Mouse (Mus musculus): ENCODE measurements at regions not wholly inside any gene's neighbourhood (a gene's known extent, or its start where the extent isn't known, plus 50 kb on each side); places are given as distances from the start of the nearest gene placed in this dataset.

DNA sequence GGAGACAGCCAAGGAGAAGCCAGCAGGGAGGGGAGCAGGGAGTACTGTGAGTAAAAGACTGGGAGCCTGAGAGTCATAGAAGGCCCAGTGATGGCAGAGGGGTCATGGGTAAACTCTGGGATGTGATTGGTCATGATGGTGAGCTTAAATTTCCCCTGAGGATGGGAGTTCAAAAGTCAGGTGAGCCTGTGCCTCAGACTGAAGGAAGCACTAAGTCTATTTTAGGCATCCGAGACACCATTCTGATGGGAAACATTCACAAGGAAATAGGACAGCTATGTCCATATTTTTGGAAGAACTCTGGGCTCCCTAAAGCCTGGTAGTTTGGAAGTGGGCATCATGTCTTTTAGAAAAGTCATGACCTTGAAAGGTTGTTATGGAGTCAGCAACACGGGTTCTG, 57.7 kb upstream of the Rbpj start:
- no peak overlapping the region for H3K27ac ChIP-seq (replicated peaks)
- ATAC-seq (ENCODE audit: extremely low read depth, insufficient number of reproducible peaks, low FRiP score, low TSS enrichment), result no peak

DNA sequence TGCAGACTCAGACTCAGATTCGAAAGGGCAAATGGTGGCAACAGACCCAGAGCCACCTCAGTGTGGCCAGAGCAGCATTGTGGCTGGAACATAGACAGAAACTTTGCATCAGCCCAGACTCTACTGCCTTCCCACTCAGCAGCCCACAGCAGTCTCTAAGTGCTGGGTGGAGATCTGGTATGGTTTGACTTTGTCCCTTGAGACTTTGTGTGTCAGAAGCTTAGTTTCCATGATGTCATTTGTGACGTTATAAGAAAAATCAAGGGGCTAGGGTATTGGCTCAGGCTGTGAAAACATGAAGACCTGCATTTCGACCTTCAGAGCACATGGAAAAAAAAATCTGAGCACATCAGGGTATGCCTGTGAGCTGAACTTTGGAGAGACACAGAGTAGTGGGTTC, 56.2 kb upstream of the Rbpj start:
- ATAC-seq (ENCODE audit: extremely low read depth, insufficient number of reproducible peaks, low FRiP score, low TSS enrichment), result no peak
- Histone ChIP-seq H3K27me3 (replicated peaks) (0 out of 2 replicates have a peak, but pooled peaks cover 5% of the 10 kb centered on the region), H3K9me3 (no peaks in the 10 kb centered on the region), H3K36me3 (no peaks in the 10 kb centered on the region), H3K4me1 (0 out of 2 replicates have a peak, but pooled peaks cover 6% of the 10 kb centered on the region), H3K4me2 (no peak overlapping the region), H3K27ac (replicated peaks) (no peak overlapping the region), H3K4me3 (no peak overlapping the region), H3K9ac (no peak overlapping the region)
- WGBS, result 69% methylated on average over 3 of the region's 3 CpGs

More for the DNA sequence above, 57.7 kb upstream of the Rbpj start:
- 0 out of 2 replicates have a peak, but pooled peaks cover 5% of the 10 kb centered on the region for H3K27me3 ChIP-seq (replicated peaks)
- no peaks in the 10 kb centered on the region for H3K36me3 ChIP-seq
- 80% methylated on average over 2 of the region's 2 CpGs for WGBS
- H3K9ac ChIP-seq, result no peak overlapping the region
- H3K4me1 ChIP-seq, result 0 out of 2 replicates have a peak, but pooled peaks cover 6% of the 10 kb centered on the region
- H3K9me3 ChIP-seq, result no peaks in the 10 kb centered on the region
- H3K4me2 ChIP-seq, result no peak overlapping the region
- no peak overlapping the region for H3K4me3 ChIP-seq

- no peak for ATAC-seq (ENCODE audit: extremely low read depth, insufficient number of reproducible peaks, low FRiP score, low TSS enrichment)
- Histone ChIP-seq H3K9me3 (no peaks in the 10 kb centered on the region), H3K4me1 (0 out of 2 replicates have a peak, but pooled peaks cover 6% of the 10 kb centered on the region), H3K9ac (no peak overlapping the region), H3K36me3 (no peaks in the 10 kb centered on the region), H3K27ac (replicated peaks) (no peak overlapping the region), H3K4me2 (no peak overlapping the region), H3K27me3 (replicated peaks) (0 out of 2 replicates have a peak, but pooled peaks cover 5% of the 10 kb centered on the region), H3K4me3 (no peak overlapping the region)
- WGBS, result 56% methylated on average over 7 of the region's 7 CpGs
These were observed 53.4 kb upstream of the Rbpj start for GRCm38 (mm10) chr5:53412391-53413075.

GRCm38 (mm10) chr5:53413677-53414076, 52.3 kb upstream of the Rbpj start:
- H3K36me3 ChIP-seq, result no peaks in the 10 kb centered on the region
- ATAC-seq (ENCODE audit: extremely low read depth, insufficient number of reproducible peaks, low FRiP score, low TSS enrichment), result no peak
- H3K4me2 ChIP-seq, result no peak overlapping the region
- H3K27me3 ChIP-seq (replicated peaks), result 0 out of 2 replicates have a peak, but pooled peaks cover 5% of the 10 kb centered on the region
- no peak overlapping the region for H3K4me3 ChIP-seq
- no peak overlapping the region for H3K9ac ChIP-seq
- 0 out of 2 replicates have a peak, but pooled peaks cover 9% of the 10 kb centered on the region for H3K4me1 ChIP-seq
- no peaks in the 10 kb centered on the region for H3K9me3 ChIP-seq
- no peak overlapping the region for H3K27ac ChIP-seq (replicated peaks)
- WGBS, result 72% methylated on average over 3 of the region's 3 CpGs

- no peaks in the 10 kb centered on the region for H3K36me3 ChIP-seq
- 64% methylated on average over 2 of the region's 2 CpGs for WGBS
- no peak for ATAC-seq (ENCODE audit: extremely low read depth, insufficient number of reproducible peaks, low FRiP score, low TSS enrichment)
These were observed 50.5 kb upstream of the Rbpj start for GRCm38 (mm10) chr5:53415472-53415871.

More at GRCm38 (mm10) chr5:53415472-53415871, 50.5 kb upstream of the Rbpj start:
- Histone ChIP-seq H3K4me1 (0 out of 2 replicates have a peak, but pooled peaks cover 9% of the 10 kb centered on the region), H3K9me3 (no peaks in the 10 kb centered on the region), H3K27ac (replicated peaks) (no peak overlapping the region), H3K4me2 (no peak overlapping the region), H3K27me3 (replicated peaks) (peaks cover 5% of the 10 kb centered on the region), H3K4me3 (no peak overlapping the region), H3K9ac (no peak overlapping the region)

Data from heart, embryonic 13.5 days (tissue).